Mouse (Mus musculus) liver, embryonic 15.5 days (tissue): ENCODE measurements around the gene Phospho2. TPM values are rescaled to one million over a fixed set of nuclear protein-coding genes. Genes with fewer than 3 reads are reported as not detected.

Source experiments
- ATAC-seq: fragments of 200-750 bp; cut with Nextera tagmentation; 2 replicates; pipeline ENCODE4 v1.8.0; 2017; ENCODE audit warnings: moderate number of reproducible peaks, mild to moderate bottlenecking, moderate library complexity; ENCODE audit not compliant: insufficient read depth
- H3K27ac ChIP-seq: fragments of 300-500 bp; sonication (generic); replicated peaks from 2 replicates; pipeline ENCODE4 v1.5.1; 2015; ENCODE audit warnings: mild to moderate bottlenecking, inconsistent platforms
- H3K27me3 ChIP-seq: fragments of 300-500 bp; sonication (generic); 2 replicates; pipeline ENCODE4 v1.6.1; 2015; ENCODE audit warnings: mild to moderate bottlenecking, inconsistent platforms
- H3K36me3 ChIP-seq: fragments of 300-500 bp; sonication (generic); replicated peaks from 2 replicates; pipeline ENCODE4 v1.6.1; 2015; ENCODE audit warnings: moderate library complexity, mild to moderate bottlenecking, inconsistent platforms
- H3K4me1 ChIP-seq: fragments of 300-500 bp; sonication (generic); replicated peaks from 2 replicates; pipeline ENCODE4 v1.6.1; 2015; ENCODE audit warnings: inconsistent platforms
- H3K4me2 ChIP-seq: fragments of 300-500 bp; sonication (generic); 2 replicates; pipeline ENCODE4 v1.6.1; 2015; ENCODE audit warnings: moderate library complexity, mild to moderate bottlenecking, inconsistent platforms
- H3K4me3 ChIP-seq: fragments of 300-500 bp; sonication (generic); replicated peaks from 2 replicates; pipeline ENCODE4 v1.5.1; 2015; ENCODE audit warnings: mild to moderate bottlenecking, inconsistent platforms
- H3K9ac ChIP-seq: fragments of 300-500 bp; sonication (generic); 2 replicates; pipeline ENCODE4 v1.6.1; 2015; ENCODE audit warnings: moderate library complexity, mild to moderate bottlenecking, inconsistent platforms
- H3K9me3 ChIP-seq: fragments of 300-500 bp; sonication (generic); replicated peaks from 2 replicates; pipeline ENCODE4 v1.6.1; 2016; ENCODE audit warnings: inconsistent platforms
- WGBS: fragments of 180-500 bp; shearing (Covaris S2); methylation state at CpG from one replicate; pipeline ENCODE4 v1.1.7; 2015; ENCODE audit warnings: mixed read lengths; ENCODE audit not compliant: insufficient replicate concordance; 5-methylcytosine and 5-hydroxymethylcytosine counted together
- polyA plus RNA-seq: library from polyadenylated mRNA; unstranded; fragments of >200 nt; fragmentation: Nextera tagmentation; extraction: Ambion mirVana; gene quantifications from 2 replicates; pipeline ENCODE4 v1.2.1, GENCODE M21; 2015

Phospho2 gene
- 11.1 and 11.4 TPM in 2 replicates for polyA plus RNA-seq

DNA sequence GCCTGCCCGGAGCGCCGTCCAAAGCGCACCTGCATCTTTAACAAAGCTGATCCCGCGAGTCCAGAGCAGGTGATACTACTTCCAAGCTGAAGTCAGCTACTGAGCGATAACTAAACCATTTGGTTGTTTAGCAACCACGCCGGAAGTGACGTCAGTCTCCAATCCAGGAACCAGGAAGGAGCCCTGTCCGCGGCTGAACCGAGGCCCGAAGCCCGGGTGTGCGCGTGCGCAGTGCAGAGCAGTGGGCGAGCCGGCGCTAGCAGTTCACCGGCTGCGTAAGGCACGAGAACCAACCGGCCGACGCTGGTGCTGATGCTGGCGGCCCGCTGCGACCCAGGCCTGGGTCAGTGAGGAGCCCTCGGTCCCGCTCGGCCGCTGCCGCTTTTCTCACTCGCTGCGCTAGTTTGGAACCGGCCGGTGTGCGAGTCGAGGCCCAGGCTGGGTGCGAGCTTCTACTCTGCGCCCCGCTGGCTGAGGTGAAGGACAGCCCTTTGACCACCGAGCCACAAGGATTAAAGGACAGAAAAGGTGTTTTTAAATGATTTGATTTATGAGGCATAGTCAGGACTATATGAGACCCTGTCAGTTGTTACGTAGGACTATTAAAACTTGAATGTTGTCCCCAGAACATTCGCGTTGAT lies at the start of gene Phospho2, which contains the start of gene Ccdc173:
TSS of gene Phospho2 (plus strand) at position 195 of the 641 bp plus-strand sequence.
TSS of gene Ccdc173 (minus strand) at position 147 of the 641 bp plus-strand sequence.
- H3K9me3 ChIP-seq = no peaks in the 10 kb centered on the region
- H3K36me3 ChIP-seq = peaks cover 17% of the 10 kb centered on the region
- no peaks in the 10 kb centered on the region for H3K27me3 ChIP-seq
- peak; percentile 95 for ATAC-seq
- WGBS = 1% methylated on average over 48 of the region's 48 CpGs
- peak within 1 kb of the TSS; percentile 93 for H3K4me2 ChIP-seq
- H3K27ac ChIP-seq = peak within 1 kb of the TSS; percentile 89
- H3K4me3 ChIP-seq = peak within 1 kb of the TSS; percentile 75
- peak within 1 kb of the TSS; percentile 79 for H3K9ac ChIP-seq
- H3K4me1 ChIP-seq = peaks cover 15% of the 10 kb centered on the region

- Histone ChIP-seq H3K4me2 (no peak overlapping the region), H3K27ac (no peak overlapping the region), H3K9ac (no peak overlapping the region), H3K4me1 (no peaks in the 10 kb centered on the region), H3K9me3 (no peaks in the 10 kb centered on the region), H3K36me3 (peaks cover 74% of the 10 kb centered on the region), H3K4me3 (no peak overlapping the region), H3K27me3 (no peaks in the 10 kb centered on the region)
- 87% methylated on average over 1 of the region's 1 CpGs for WGBS
- no peak for ATAC-seq
Observed at GRCm38 (mm10) chr2:69745091-69745490, 44.3 kb upstream of the Phospho2 start.

DNA sequence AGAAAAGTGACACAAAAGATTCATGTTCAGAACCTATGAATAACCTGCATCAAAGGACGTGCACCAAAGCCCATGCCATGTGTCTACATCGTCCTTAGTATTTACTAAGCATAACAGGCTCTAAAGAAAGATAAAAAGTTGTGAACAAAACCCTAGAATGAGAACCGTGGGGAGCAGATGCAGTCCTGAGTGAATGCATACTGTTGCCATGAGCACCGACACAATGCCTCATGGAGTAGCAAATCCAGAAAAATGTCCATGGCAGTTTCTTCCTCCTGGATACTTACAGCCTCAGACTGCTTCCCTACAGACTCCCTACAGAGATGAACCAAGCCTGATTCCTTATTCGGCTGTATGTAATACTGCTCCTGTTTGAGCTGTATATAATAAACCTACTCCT lies 28.4 kb upstream of the Phospho2 start:
- Histone ChIP-seq H3K4me2 (no peak overlapping the region), H3K27ac (no peak overlapping the region), H3K36me3 (no peaks in the 10 kb centered on the region), H3K9ac (no peak overlapping the region), H3K9me3 (no peaks in the 10 kb centered on the region), H3K4me1 (no peaks in the 10 kb centered on the region), H3K4me3 (no peak overlapping the region), H3K27me3 (no peaks in the 10 kb centered on the region)
- 63% methylated on average over 5 of the region's 5 CpGs for WGBS
- no peak for ATAC-seq

DNA sequence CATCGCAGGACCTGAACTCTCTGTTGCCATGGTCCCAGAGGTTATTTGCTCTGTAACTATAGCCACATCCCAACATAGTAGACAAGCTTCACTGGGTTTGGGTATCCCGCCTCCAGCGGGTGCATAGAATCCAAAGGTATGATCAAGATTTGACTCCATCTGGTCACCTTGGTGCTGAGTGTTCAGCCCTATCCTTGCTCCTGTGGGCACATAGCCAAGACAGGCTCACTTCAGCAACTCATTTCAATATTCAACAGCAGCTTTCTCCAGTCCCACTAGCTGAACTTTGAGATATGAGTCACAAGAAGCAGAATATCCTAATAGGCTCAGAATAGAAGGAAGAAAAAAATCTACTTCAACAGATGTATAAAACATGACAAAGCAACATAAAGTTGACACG lies 26.1 kb upstream of the Phospho2 start:
- Histone ChIP-seq H3K27ac (no peak overlapping the region), H3K4me3 (no peak overlapping the region), H3K27me3 (no peaks in the 10 kb centered on the region), H3K36me3 (no peaks in the 10 kb centered on the region), H3K9me3 (no peaks in the 10 kb centered on the region), H3K4me1 (no peaks in the 10 kb centered on the region), H3K9ac (no peak overlapping the region), H3K4me2 (no peak overlapping the region)
- ATAC-seq = no peak
- WGBS = 75% methylated on average over 4 of the region's 4 CpGs

DNA sequence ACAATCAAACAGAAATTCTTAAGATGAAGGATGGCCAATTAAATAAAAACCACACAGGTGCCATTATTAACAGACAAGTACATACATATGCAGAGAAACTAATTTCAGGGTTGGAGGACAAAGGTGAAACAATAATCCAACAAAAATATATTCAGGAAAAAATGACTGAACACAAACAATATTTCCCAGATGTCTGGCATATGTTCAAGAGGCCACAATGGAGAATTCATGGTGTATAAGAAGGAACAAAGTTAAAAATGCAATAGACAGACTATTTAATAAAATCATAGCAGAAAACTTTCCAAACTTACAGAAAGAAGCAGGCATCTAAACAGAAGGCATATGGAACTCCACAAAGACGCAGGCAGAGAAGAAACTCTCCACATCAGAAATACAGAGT lies 24.7 kb upstream of the Phospho2 start:
- Histone ChIP-seq H3K36me3 (no peaks in the 10 kb centered on the region), H3K4me1 (no peaks in the 10 kb centered on the region), H3K4me2 (no peak overlapping the region), H3K4me3 (no peak overlapping the region), H3K9ac (no peak overlapping the region), H3K9me3 (no peaks in the 10 kb centered on the region), H3K27ac (no peak overlapping the region), H3K27me3 (no peaks in the 10 kb centered on the region)
- no peak for ATAC-seq
- WGBS = 69% methylated on average over 1 of the region's 1 CpGs

DNA sequence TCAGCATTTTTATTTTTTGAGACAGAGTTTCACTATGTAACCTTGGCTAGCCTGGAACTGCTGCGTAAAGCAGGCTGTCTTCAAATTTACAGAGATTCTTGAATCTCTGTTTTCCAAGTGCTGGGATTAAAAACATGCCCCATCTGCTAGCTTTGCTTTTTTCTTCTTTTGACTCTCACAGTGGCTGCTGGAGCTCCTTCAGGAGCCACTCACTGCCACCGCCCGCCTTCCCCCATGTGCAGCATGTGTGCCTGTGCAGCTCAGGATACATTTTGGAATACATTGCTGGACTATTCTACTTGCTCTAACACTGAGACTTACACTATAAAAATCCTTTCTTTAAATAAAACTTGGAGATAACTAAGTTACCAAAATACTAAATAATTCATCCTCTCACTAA lies 16.1 kb upstream of the Phospho2 start:
- H3K36me3 ChIP-seq = no peaks in the 10 kb centered on the region
- H3K4me1 ChIP-seq = no peaks in the 10 kb centered on the region
- no peak overlapping the region for H3K27ac ChIP-seq
- no peak overlapping the region for H3K4me2 ChIP-seq
- no peak overlapping the region for H3K4me3 ChIP-seq
- H3K9ac ChIP-seq = no peak overlapping the region
- no peak for ATAC-seq
- H3K9me3 ChIP-seq = no peaks in the 10 kb centered on the region
- H3K27me3 ChIP-seq = no peaks in the 10 kb centered on the region
- WGBS = 88% methylated on average over 3 of the region's 3 CpGs

- Histone ChIP-seq H3K4me2 (no peak overlapping the region), H3K4me3 (no peak overlapping the region), H3K9ac (no peak overlapping the region), H3K36me3 (no peaks in the 10 kb centered on the region), H3K27ac (no peak overlapping the region), H3K27me3 (no peaks in the 10 kb centered on the region), H3K9me3 (no peaks in the 10 kb centered on the region), H3K4me1 (no peaks in the 10 kb centered on the region)
- 41% methylated on average over 7 of the region's 7 CpGs for WGBS
- no peak for ATAC-seq
Observed at GRCm38 (mm10) chr2:69777985-69778835, 11.2 kb upstream of the Phospho2 start.

DNA sequence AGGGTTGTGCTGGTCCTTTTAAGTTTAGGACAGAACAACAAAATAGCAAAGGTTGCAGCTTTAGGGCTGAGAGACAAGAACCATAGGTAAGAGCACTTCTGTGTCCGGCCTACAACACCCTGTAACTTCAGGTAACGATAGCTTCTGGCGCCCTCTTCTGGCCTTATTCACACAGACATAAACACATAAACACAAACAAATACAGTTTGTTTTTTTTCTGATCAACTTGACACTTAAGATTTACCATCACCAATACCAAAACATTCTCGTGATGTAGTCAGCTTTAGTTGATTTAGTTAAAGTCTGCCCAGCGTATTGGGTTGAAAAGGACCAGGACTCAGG lies 10.6 kb upstream of the Phospho2 start:
- no peaks in the 10 kb centered on the region for H3K9me3 ChIP-seq
- H3K27ac ChIP-seq = no peak overlapping the region
- H3K4me1 ChIP-seq = no peaks in the 10 kb centered on the region
- no peak overlapping the region for H3K9ac ChIP-seq
- WGBS = 42% methylated on average over 5 of the region's 5 CpGs
- H3K4me2 ChIP-seq = no peak overlapping the region
- H3K36me3 ChIP-seq = no peaks in the 10 kb centered on the region
- H3K4me3 ChIP-seq = no peak overlapping the region
- ATAC-seq = no peak
- H3K27me3 ChIP-seq = no peaks in the 10 kb centered on the region

DNA sequence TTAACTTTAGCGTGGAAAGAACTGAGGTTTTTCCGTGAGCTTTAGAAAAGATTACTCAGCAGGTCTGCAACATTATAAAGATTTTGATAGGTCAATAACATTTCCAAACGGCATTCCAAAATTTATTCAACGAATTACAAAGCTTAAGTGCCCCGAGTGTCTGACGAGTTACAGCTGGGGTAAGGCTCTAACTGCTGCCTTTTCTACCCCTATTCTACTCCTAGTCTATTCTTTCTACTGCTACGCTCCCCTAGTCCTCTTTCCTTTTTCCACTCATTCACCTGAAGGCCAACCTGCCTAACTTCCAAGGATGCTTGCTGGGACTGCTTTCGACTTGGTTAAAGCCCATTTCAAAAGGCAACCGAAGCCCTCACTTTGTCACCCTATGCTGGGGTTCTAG lies 449 bp upstream of the Phospho2 start:
- Histone ChIP-seq H3K36me3 (peaks cover 13% of the 10 kb centered on the region), H3K9ac (peak overlapping the region; percentile 55), H3K27me3 (no peaks in the 10 kb centered on the region), H3K4me1 (peaks cover 15% of the 10 kb centered on the region), H3K27ac (peak overlapping the region; percentile 89; the same call in 1 of the 2 replicates), H3K4me2 (peak overlapping the region; percentile 93), H3K9me3 (no peaks in the 10 kb centered on the region), H3K4me3 (peak overlapping the region; percentile 75)
- no peak for ATAC-seq
- WGBS = 30% methylated on average over 9 of the region's 9 CpGs

DNA sequence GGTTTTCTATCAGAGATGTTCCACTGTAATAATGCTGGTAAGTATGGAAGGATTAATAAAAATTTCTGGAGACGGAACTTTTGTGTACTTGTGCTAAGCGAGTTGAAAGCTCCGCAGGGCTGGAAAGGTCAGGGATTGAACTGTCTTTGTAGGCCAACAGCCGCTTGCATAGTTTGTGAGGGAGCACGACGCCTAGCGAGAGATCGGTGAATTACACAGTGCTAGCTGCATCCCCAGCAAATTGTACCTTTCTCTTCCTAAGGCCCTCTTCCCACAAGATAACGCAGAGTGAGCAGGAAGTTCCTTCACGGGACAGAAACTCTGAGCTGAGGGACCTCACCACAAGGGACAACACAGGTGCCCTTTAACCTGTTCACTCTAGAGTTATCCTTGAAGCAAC lies 862 bp downstream of the Phospho2 start:
- 1% methylated on average over 10 of the region's 10 CpGs for WGBS
- Histone ChIP-seq H3K36me3 (peaks cover 24% of the 10 kb centered on the region), H3K9me3 (no peaks in the 10 kb centered on the region), H3K4me3 (peak overlapping the region; percentile 75), H3K9ac (peak overlapping the region; percentile 79), H3K27ac (peak overlapping the region; percentile 89; the same call in 1 of the 2 replicates), H3K4me2 (peak overlapping the region; percentile 93), H3K27me3 (no peaks in the 10 kb centered on the region), H3K4me1 (peaks cover 15% of the 10 kb centered on the region)
- ATAC-seq = peak; percentile 48; the same call in 1 of the 2 replicates

- peaks cover 28% of the 10 kb centered on the region for H3K36me3 ChIP-seq
- no peak overlapping the region for H3K9ac ChIP-seq
- H3K27me3 ChIP-seq = no peaks in the 10 kb centered on the region
- no peak for ATAC-seq
- H3K9me3 ChIP-seq = no peaks in the 10 kb centered on the region
- H3K27ac ChIP-seq = 0 out of 2 replicates have a peak overlapping the region, but pooled peaks have one; percentile 89
- 44% methylated on average over 4 of the region's 4 CpGs for WGBS
- H3K4me1 ChIP-seq = peaks cover 15% of the 10 kb centered on the region
- peak overlapping the region; percentile 93 for H3K4me2 ChIP-seq
- peak overlapping the region; percentile 75 for H3K4me3 ChIP-seq
Observed at GRCm38 (mm10) chr2:69790722-69791121, 1.3 kb downstream of the Phospho2 start.
